Mouse (Mus musculus) myocyte (in vitro differentiated cells): ENCODE measurements around the gene Hist2h4.

Experiments used
- MYOD1 ChIP-seq, 3 experiments: IDR thresholded peaks; one replicate each; pipeline ENCODE4 v1.6.1; 2011; ENCODE audit warnings: control low read depth in 2 of 3, low read depth in 2 of 3, mild to moderate bottlenecking in 2 of 3, moderate library complexity in 1 of 3; ENCODE audit not compliant: insufficient read length in 2 of 3, control insufficient read depth in 1 of 3
- POLR2A ChIP-seq: IDR thresholded peaks from one replicate; pipeline ENCODE4 v1.6.1; 2011; ENCODE audit warnings: low read depth, mild to moderate bottlenecking, control low read depth, moderate library complexity; ENCODE audit not compliant: insufficient read length
- POLR2AphosphoS2 ChIP-seq: IDR thresholded peaks from one replicate; pipeline ENCODE4 v1.6.1; 2011; ENCODE audit warnings: low read depth, control low read depth; ENCODE audit not compliant: insufficient read length
- TCF12 ChIP-seq: IDR thresholded peaks from one replicate; pipeline ENCODE4 v1.6.1; 2011; ENCODE audit warnings: mild to moderate bottlenecking, control low read depth; ENCODE audit not compliant: poor library complexity, insufficient read depth, severe bottlenecking

DNA sequence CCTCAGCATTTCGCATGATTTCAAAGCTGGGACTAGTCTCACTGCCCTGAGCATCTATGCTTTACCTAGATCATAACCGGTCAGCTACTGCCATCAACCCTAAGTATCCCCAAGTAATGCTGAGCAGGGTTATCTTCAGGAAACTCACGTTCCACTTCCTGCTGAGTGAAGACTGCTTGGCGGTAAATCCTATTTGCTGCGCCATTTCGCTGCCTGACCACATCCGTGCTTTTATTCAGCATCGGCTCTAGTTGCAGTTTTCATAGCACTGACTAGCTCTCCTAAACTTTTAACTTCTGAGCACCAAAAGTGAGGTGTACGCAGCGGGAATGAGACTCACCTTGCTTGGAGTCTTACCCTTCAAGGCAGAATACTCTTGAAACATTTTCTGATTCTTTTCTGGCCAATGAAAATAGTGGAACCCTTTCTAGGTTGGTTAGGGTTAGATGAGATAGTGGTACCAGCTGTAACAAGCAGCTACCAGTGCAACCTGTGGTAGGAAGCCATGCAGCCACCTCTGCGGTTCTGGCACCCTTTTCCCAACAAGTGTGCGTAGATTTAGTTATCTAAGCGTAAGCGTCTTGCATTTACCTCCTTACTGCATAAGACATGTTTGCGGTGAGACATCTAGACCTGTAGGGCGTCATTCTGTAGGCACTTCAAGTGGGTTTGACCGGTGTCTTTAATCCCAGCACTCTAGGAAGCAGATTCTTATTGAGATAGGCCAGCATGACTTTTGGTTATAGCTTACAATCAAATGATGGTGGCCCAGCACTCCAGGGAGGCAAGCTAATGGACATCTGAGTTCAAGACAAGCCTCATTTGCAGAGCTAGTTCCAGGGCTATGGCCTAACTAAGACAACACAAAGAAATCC, 10.7 kb upstream of the Hist2h4 start:
- TF ChIP-seq POLR2A (peak; percentile 68), POLR2AphosphoS2 (peak; percentile 89), TCF12 (no peak), MYOD1 (IDR thresholded peaks at IDR 0.05; ENCODE audit: control insufficient read depth in 1 of 3, insufficient read length in 2 of 3, low read depth in 2 of 3) (no peak)
